Mouse (Mus musculus) forebrain, embryonic 10.5 days (tissue): ENCODE data around the gene Padi1. TPM values are rescaled to one million over a fixed set of nuclear protein-coding genes. Genes with fewer than 3 reads are reported as not detected.
A peak's percentile ranks its signal among the peaks of the same experiment; 100 is the strongest.

ENCODE experiments used
- DNase-seq: peaks from one replicate; pipeline ENCODE4 v3.0.0-alpha.2; 2017; ENCODE audit warnings: low spot score; ENCODE audit errors: extremely low spot score
- H3K27ac ChIP-seq: fragments of 300-500 bp; sonication (generic); 2 replicates; pipeline ENCODE4 v1.5.1; 2016; ENCODE audit warnings: mild to moderate bottlenecking
- H3K27me3 ChIP-seq: fragments of 300-500 bp; sonication (generic); 2 replicates; pipeline ENCODE4 v1.6.1; 2016; ENCODE audit warnings: mild to moderate bottlenecking; ENCODE audit not compliant: poor library complexity, severe bottlenecking
- H3K36me3 ChIP-seq: fragments of 300-500 bp; sonication (generic); replicated peaks from 2 replicates; pipeline ENCODE4 v1.6.1; 2016; ENCODE audit warnings: mild to moderate bottlenecking, moderate library complexity
- H3K4me1 ChIP-seq: fragments of 300-500 bp; sonication (generic); 2 replicates; pipeline ENCODE4 v1.6.1; 2016
- H3K4me3 ChIP-seq: fragments of 300-500 bp; sonication (generic); 2 replicates; pipeline ENCODE4 v1.5.1; 2016; ENCODE audit warnings: mild to moderate bottlenecking, moderate library complexity
- H3K9me3 ChIP-seq: fragments of 300-500 bp; sonication (generic); 2 replicates; pipeline ENCODE4 v1.6.1; 2016; ENCODE audit warnings: mild to moderate bottlenecking, moderate library complexity
- WGBS: fragments of 180-500 bp; shearing (Covaris S2); methylation state at CpG from one replicate; pipeline ENCODE4 v1.1.7; 2016; 5-methylcytosine and 5-hydroxymethylcytosine counted together
- polyA plus RNA-seq: library from polyadenylated mRNA; unstranded; fragments of >200 nt; fragmentation: Nextera tagmentation; extraction: Ambion mirVana; gene quantifications from 2 replicates; pipeline ENCODE4 v1.2.1, GENCODE M21; 2016

Gene Padi1
- polyA plus RNA-seq, 1 experiment from 2014 or later, result 0.06 TPM

- H3K4me3 ChIP-seq, result no peak overlapping the region
Measured at GRCm38 (mm10) chr4:140859291-140859690, 13.7 kb upstream of the Padi1 start.

GRCm38 (mm10) chr4:140857813-140858212 lies 12.2 kb upstream of the Padi1 start:
- no peaks in the 10 kb centered on the region for H3K27me3 ChIP-seq
- H3K27ac ChIP-seq, result no peak overlapping the region
- no peaks in the 10 kb centered on the region for H3K36me3 ChIP-seq
- peaks cover 4% of the 10 kb centered on the region; the same call in 1 of the 2 replicates for H3K4me1 ChIP-seq
- 95% methylated on average over 7 of the region's 7 CpGs for WGBS
- no peaks in the 10 kb centered on the region for H3K9me3 ChIP-seq
- H3K4me3 ChIP-seq, result no peak overlapping the region
- DNase-seq, result no peak

More at GRCm38 (mm10) chr4:140859291-140859690, 13.7 kb upstream of the Padi1 start:
- Histone ChIP-seq H3K4me1 (peaks cover 4% of the 10 kb centered on the region; the same call in 1 of the 2 replicates), H3K27me3 (no peaks in the 10 kb centered on the region), H3K27ac (peak overlapping the region; percentile 40; the same call in 1 of the 2 replicates), H3K9me3 (no peaks in the 10 kb centered on the region), H3K36me3 (no peaks in the 10 kb centered on the region)
- WGBS, result 90% methylated on average over 11 of the region's 11 CpGs
- no peak for DNase-seq

DNA sequence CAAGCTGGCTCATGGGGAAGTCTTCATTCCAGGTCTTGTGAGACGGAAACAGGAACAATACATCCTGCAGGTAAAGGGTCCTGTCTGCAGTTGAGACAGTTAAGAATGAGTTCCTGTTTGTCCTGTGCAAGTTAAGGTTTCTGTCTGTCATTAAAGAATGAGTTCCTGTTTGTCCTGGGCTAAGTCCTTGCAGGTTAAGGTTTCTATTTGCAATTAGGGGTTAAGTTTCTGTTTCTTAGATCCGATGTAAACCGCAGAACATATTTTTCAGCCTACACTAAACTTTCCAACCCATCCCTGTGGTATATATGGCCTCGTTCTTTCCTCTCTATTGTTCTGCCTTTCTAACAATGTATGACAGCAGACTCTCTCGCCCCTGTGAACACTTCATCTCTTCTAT lies 11.5 kb upstream of the Padi1 start:
- no peaks in the 10 kb centered on the region for H3K9me3 ChIP-seq
- DNase-seq, result no peak
- H3K27ac ChIP-seq, result no peak overlapping the region
- WGBS, result 84% methylated on average over 5 of the region's 5 CpGs
- peaks cover 4% of the 10 kb centered on the region; the same call in 1 of the 2 replicates for H3K4me1 ChIP-seq
- no peaks in the 10 kb centered on the region for H3K36me3 ChIP-seq
- H3K27me3 ChIP-seq, result no peaks in the 10 kb centered on the region
- no peak overlapping the region for H3K4me3 ChIP-seq

DNA sequence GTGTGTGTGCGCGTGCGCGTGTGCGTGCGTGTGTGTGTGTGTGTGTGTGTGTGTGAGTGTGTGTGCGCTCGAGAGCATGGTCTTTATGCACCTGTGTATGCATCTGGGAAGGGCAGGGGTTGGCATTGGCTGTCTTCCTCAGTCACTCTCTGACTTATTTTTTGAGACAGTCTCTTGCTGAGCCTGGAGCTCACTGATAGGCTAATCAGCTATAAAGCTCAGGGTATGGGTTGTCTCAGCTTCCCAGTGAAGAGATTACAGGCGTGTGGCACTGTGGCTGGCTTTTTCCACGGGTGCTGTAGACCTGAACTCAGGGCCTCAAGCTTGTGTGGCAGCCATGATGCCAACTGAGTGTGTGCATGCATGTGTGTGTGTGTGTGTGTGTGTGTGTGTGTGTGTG lies 9.6 kb upstream of the Padi1 start:
- H3K36me3 ChIP-seq, result no peaks in the 10 kb centered on the region
- DNase-seq, result no peak
- H3K27me3 ChIP-seq, result no peaks in the 10 kb centered on the region
- no peaks in the 10 kb centered on the region for H3K9me3 ChIP-seq
- no peak overlapping the region for H3K4me3 ChIP-seq
- 90% methylated on average over 7 of the region's 10 CpGs for WGBS
- 0 out of 2 replicates have a peak, but pooled peaks cover 3% of the 10 kb centered on the region for H3K4me1 ChIP-seq
- H3K27ac ChIP-seq, result peak overlapping the region; percentile 8; the same call in 1 of the 2 replicates

GRCm38 (mm10) chr4:140854455-140854864 lies 8.9 kb upstream of the Padi1 start:
- Histone ChIP-seq H3K27me3 (no peaks in the 10 kb centered on the region), H3K27ac (peak overlapping the region; percentile 8; the same call in 1 of the 2 replicates), H3K36me3 (no peaks in the 10 kb centered on the region), H3K9me3 (no peaks in the 10 kb centered on the region), H3K4me1 (0 out of 2 replicates have a peak, but pooled peaks cover 3% of the 10 kb centered on the region), H3K4me3 (no peak overlapping the region)
- 86% methylated on average over 10 of the region's 10 CpGs for WGBS
- DNase-seq, result no peak

DNA sequence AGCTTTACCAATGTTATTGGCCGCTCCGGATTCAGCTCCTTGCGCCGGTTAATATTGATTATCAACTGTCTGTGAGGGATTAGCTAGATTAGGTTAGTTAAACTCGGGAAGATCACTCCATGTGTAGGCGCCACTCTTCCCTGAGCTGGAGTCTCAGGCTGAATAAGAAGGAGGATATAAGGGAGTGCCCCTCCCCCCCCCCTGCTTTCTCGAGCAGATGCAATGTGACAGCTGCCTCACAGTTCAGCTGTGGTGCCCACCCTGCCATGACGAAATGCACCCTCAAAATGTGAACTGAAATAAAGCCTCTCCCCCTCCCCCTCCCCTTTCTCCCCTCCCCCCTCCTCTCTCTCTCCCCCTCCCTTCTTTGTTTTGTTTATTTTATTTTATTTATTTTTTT lies 8.0 kb upstream of the Padi1 start:
- Histone ChIP-seq H3K27me3 (no peaks in the 10 kb centered on the region), H3K9me3 (no peaks in the 10 kb centered on the region), H3K4me3 (no peak overlapping the region), H3K36me3 (no peaks in the 10 kb centered on the region), H3K4me1 (0 out of 2 replicates have a peak, but pooled peaks cover 5% of the 10 kb centered on the region), H3K27ac (no peak overlapping the region)
- DNase-seq, result no peak
- WGBS, result 69% methylated on average over 8 of the region's 8 CpGs

DNA sequence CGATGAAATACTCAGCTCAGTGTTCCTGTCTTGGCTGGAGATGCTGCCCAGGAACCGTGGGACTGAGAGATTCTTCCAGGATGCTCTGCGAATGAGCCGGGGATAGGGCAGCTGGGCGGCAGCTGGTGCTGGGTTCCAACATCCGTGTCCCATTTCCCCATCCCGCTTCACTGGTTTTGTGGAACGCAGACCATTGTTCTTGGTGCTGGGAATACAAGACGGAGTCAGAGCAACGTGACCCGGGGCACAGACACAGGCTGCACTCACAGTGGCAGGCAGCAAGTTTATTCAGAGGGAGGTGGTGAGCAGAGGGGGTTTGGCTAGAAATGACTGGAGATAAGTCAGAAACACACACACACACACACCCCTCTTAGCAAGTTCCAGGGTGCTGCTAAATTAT lies 3.7 kb upstream of the Padi1 start:
- H3K27ac ChIP-seq, result 0 out of 2 replicates have a peak overlapping the region, but pooled peaks have one; percentile 30
- WGBS, result 75% methylated on average over 11 of the region's 11 CpGs
- no peak for DNase-seq

DNA sequence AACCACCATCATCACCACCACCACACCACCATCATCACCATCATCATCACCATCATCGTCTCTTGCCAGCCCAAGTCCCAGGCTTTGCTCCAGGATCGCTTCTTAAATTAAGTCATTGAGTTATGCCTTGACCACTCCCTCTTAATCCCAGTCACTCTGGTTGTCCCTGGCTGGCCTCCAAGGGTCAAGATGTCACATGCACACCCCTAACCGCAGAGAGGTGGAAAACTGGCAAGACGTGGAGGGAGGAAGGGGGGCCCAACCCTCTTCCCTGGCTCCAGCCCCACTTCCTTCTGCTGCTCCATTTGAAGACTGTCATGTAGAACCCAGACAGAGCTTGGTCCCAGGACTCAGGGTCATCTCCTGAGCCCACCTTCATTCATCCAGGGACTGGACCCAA lies 587 bp downstream of the Padi1 start:
- WGBS, result 73% methylated on average over 4 of the region's 4 CpGs
- H3K27ac ChIP-seq, result no peak overlapping the region

More for the DNA sequence above, 3.7 kb upstream of the Padi1 start:
- Histone ChIP-seq H3K36me3 (no peaks in the 10 kb centered on the region), H3K4me1 (0 out of 2 replicates have a peak, but pooled peaks cover 5% of the 10 kb centered on the region), H3K27me3 (no peaks in the 10 kb centered on the region), H3K4me3 (no peak overlapping the region), H3K9me3 (no peaks in the 10 kb centered on the region)

DNA sequence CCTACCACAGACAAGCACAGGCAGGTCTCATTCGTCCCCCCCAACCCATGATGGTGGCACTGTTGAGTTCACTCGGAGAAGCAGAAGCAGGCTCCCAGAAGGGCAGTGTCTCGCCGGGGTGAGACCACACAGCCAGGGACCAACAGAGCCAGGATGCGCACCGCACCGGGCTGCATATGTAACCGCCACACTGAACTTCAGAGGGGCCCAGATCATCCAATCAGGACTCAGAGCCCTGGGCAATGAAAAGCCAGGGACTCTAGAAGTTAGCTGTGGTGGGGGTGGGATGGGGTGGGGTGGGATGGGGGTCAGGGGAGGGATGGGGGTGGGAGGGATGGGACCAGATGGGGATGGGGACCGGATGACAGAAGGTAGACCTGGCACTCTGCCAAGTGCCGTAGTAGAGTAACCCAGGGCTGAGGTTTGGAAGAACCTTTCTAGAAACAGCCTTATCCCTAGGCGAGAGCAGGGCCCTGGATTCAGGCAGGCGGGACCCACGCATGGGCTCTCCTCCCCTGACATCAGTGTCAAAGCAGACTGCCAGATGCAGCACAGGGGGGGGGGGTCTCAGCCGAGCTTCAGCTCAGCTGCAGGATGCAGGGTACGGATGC lies 1.8 kb downstream of the Padi1 start:
- Histone ChIP-seq H3K27ac (no peak overlapping the region), H3K36me3 (no peaks in the 10 kb centered on the region), H3K27me3 (peaks cover 3% of the 10 kb centered on the region; the same call in 1 of the 2 replicates), H3K4me3 (no peak overlapping the region), H3K4me1 (peaks cover 11% of the 10 kb centered on the region), H3K9me3 (no peaks in the 10 kb centered on the region)
- WGBS, result 77% methylated on average over 15 of the region's 15 CpGs
- no peak for DNase-seq

More for the DNA sequence above, 587 bp downstream of the Padi1 start:
- Histone ChIP-seq H3K4me3 (no peak overlapping the region), H3K9me3 (no peaks in the 10 kb centered on the region), H3K27me3 (no peaks in the 10 kb centered on the region), H3K36me3 (no peaks in the 10 kb centered on the region), H3K4me1 (peaks cover 15% of the 10 kb centered on the region)
- no peak for DNase-seq

GRCm38 (mm10) chr4:140842909-140843308 lies 2.7 kb downstream of the Padi1 start:
- no peak overlapping the region for H3K27ac ChIP-seq
- no peaks in the 10 kb centered on the region for H3K36me3 ChIP-seq
- H3K9me3 ChIP-seq, result no peaks in the 10 kb centered on the region
- DNase-seq, result no peak
- H3K4me3 ChIP-seq, result no peak overlapping the region
- 58% methylated on average over 1 of the region's 1 CpGs for WGBS
- H3K4me1 ChIP-seq, result peaks cover 14% of the 10 kb centered on the region
- peaks cover 11% of the 10 kb centered on the region for H3K27me3 ChIP-seq

DNA sequence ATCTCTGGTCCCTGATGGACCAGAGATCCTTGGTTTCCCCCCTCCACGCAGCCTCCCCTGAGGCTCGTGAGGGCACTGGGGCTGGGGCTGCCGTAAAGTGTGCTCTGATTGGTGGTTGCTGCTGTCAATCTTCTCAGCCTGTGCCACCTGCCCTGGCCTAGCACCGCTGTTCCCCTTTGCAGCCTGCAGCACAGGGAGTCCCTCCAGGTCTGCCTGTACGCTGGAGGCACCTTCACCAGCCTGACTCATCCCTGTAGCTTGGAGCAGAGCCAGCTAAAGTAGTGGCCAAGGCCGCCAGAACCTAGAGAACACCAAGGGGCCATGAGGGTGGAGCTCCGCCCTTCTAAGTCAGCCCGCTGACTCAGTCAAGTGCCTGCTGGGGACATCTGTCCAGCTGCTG lies 7.7 kb downstream of the Padi1 start:
- Histone ChIP-seq H3K4me1 (peaks cover 45% of the 10 kb centered on the region), H3K27ac (peak overlapping the region; percentile 58), H3K36me3 (no peaks in the 10 kb centered on the region), H3K9me3 (no peaks in the 10 kb centered on the region), H3K4me3 (peak overlapping the region; percentile 27), H3K27me3 (peaks cover 53% of the 10 kb centered on the region)
- no peak for DNase-seq
- WGBS, result 21% methylated on average over 8 of the region's 8 CpGs

- peaks cover 47% of the 10 kb centered on the region for H3K4me1 ChIP-seq
- H3K9me3 ChIP-seq, result no peaks in the 10 kb centered on the region
- WGBS, result 63% methylated on average over 11 of the region's 11 CpGs
- H3K27ac ChIP-seq, result 0 out of 2 replicates have a peak overlapping the region, but pooled peaks have one; percentile 22
- no peak for DNase-seq
- no peaks in the 10 kb centered on the region for H3K36me3 ChIP-seq
- peaks cover 61% of the 10 kb centered on the region for H3K27me3 ChIP-seq
- H3K4me3 ChIP-seq, result no peak overlapping the region
Measured at GRCm38 (mm10) chr4:140836208-140836866, 9.2 kb downstream of the Padi1 start.

- H3K9me3 ChIP-seq, result no peaks in the 10 kb centered on the region
- H3K4me3 ChIP-seq, result peak overlapping the region; percentile 34
- WGBS, result 0% methylated on average over 10 of the region's 10 CpGs
- DNase-seq, result peak; percentile 78
- peaks cover 61% of the 10 kb centered on the region for H3K27me3 ChIP-seq
- peak overlapping the region; percentile 22; the same call in 1 of the 2 replicates for H3K27ac ChIP-seq
- no peaks in the 10 kb centered on the region for H3K36me3 ChIP-seq
- peaks cover 47% of the 10 kb centered on the region for H3K4me1 ChIP-seq
Measured at GRCm38 (mm10) chr4:140835682-140836081, 9.9 kb downstream of the Padi1 start.
